Mouse (Mus musculus) ES-E14 (cell line): Measurements from ENCODE around the gene 1700008O03Rik. TPM values are rescaled to one million over a fixed set of nuclear protein-coding genes. Genes with fewer than 3 reads are reported as not detected.

Experiments used
- DNase-seq: peaks from one replicate; pipeline ENCODE4 v3.0.0-alpha.2; 2013; ENCODE audit warnings: low read depth, low spot score
- H3K27ac ChIP-seq: 2 replicates; pipeline ENCODE4 v1.5.1; 2012; ENCODE audit warnings: low read depth, mild to moderate bottlenecking, low read length, moderate library complexity, mixed read lengths; ENCODE audit not compliant: poor library complexity, insufficient read depth, severe bottlenecking
- H3K36me3 ChIP-seq: 2 replicates; pipeline ENCODE4 v1.6.1; 2012; ENCODE audit warnings: mild to moderate bottlenecking, low read length, moderate library complexity, mixed read lengths; ENCODE audit not compliant: control insufficient read depth, poor library complexity, insufficient read depth, severe bottlenecking
- H3K4me1 ChIP-seq, 2 experiments: fragments of 150-350 bp in 1 of 2; sonication (generic) in 1 of 2; 2 replicates each; pipeline ENCODE4 v1.6.1; 2012; ENCODE audit warnings: low read length in 2 of 2, mild to moderate bottlenecking in 1 of 2, mixed read lengths in 1 of 2; ENCODE audit not compliant: control insufficient read depth in 2 of 2, insufficient read depth in 2 of 2, poor library complexity in 1 of 2
- H3K4me3 ChIP-seq, 2 experiments: fragments of 150-350 bp in 1 of 2; sonication (generic) in 1 of 2; 2 replicates each; pipeline ENCODE4 v1.5.1; 2012; ENCODE audit warnings: low read length in 2 of 2, low read depth in 1 of 2, mild to moderate bottlenecking in 1 of 2, mixed read lengths in 1 of 2; ENCODE audit not compliant: insufficient read depth in 1 of 2, poor library complexity in 1 of 2, severe bottlenecking in 1 of 2
- H3K9ac ChIP-seq: 2 replicates; pipeline ENCODE4 v1.6.1; 2012; ENCODE audit warnings: low read depth, mild to moderate bottlenecking, low read length, mixed read lengths; ENCODE audit not compliant: poor library complexity, insufficient read depth, severe bottlenecking
- H3K9me3 ChIP-seq: fragments of 150-350 bp; sonication (generic); 2 replicates; pipeline ENCODE4 v1.6.1; 2012; ENCODE audit warnings: low read depth, mild to moderate bottlenecking, low read length; ENCODE audit not compliant: control insufficient read depth, insufficient read depth
- CHD2 ChIP-seq: IDR thresholded peaks from 2 replicates; pipeline ENCODE4 v1.6.1; 2014; ENCODE audit warnings: mild to moderate bottlenecking, low read depth, low read length, inconsistent platforms
- HCFC1 ChIP-seq: IDR thresholded peaks from 2 replicates; pipeline ENCODE4 v1.6.1; 2012; ENCODE audit warnings: low read length, inconsistent platforms, borderline replicate concordance; ENCODE audit not compliant: insufficient read depth
- MAFK ChIP-seq: IDR thresholded peaks from 2 replicates; pipeline ENCODE4 v1.6.1; 2014; ENCODE audit warnings: mild to moderate bottlenecking, low read depth, low read length, inconsistent platforms; ENCODE audit not compliant: insufficient read depth
- ZC3H11A ChIP-seq: IDR thresholded peaks from 2 replicates; pipeline ENCODE4 v1.6.1; 2012; ENCODE audit warnings: low read depth, mild to moderate bottlenecking, inconsistent platforms, low read length, borderline replicate concordance
- ZNF384 ChIP-seq: IDR thresholded peaks from 2 replicates; pipeline ENCODE4 v1.6.1; 2012; ENCODE audit warnings: low read depth, low read length, inconsistent platforms
- in situ Hi-C, 2 experiments: fragments of 600-800 bp; cut with MboI; formaldehyde crosslinking; loops; one replicate each; pipeline ENCODE4 v1.15.1; 2025; ENCODE audit warnings: low sequenced_read_pairs in 2 of 2, inconsistent platforms in 1 of 2; ENCODE audit not compliant: unreplicated experiment in 2 of 2
- total RNA-seq: library from RNA; depleted of rRNA; stranded (reverse); fragments of 300-350 nt; gene quantifications from 2 replicates; pipeline ENCODE4 v1.2.3, GENCODE M21; 2012

Gene 1700008O03Rik
- total RNA-seq, 1 experiment: 4.8 TPM

- no peak for DNase-seq
- Histone ChIP-seq H3K4me3 (peak overlapping the region; percentile 75 to 91), H3K36me3 (no peaks in the 10 kb centered on the region), H3K4me1 (peaks cover 1 to 25% of the 10 kb centered on the region in 2 experiments; a peak in 1 of 4 replicates), H3K9ac (peak overlapping the region; percentile 77), H3K27ac (no peak overlapping the region), H3K9me3 (no peaks in the 10 kb centered on the region)
- no peak for TF ChIP-seq HCFC1
- TF ChIP-seq ZC3H11A: no peak
- no peak for TF ChIP-seq MAFK
- TF ChIP-seq CHD2: no peak
- TF ChIP-seq ZNF384: no peak
- in situ Hi-C loops: no loop called here
Measured at GRCm38 (mm10) chr7:44360792-44361301, 24.8 kb downstream of the 1700008O03Rik start.

- peak; percentile 89 for DNase-seq
- H3K9me3 ChIP-seq: no peaks in the 10 kb centered on the region
- H3K9ac ChIP-seq: peak overlapping the region; percentile 77
- in situ Hi-C loops: loop anchor here in 1 of 2 experiments (10.0 kb wide), 1 partner anchor 95 kb away; the partner anchor contains the start of gene Gm15517
- TF ChIP-seq HCFC1: 0 out of 2 replicates have a peak, but pooled peaks have one; percentile 52
- TF ChIP-seq CHD2: no peak
- no peaks in the 10 kb centered on the region for H3K36me3 ChIP-seq
- peak overlapping the region; percentile 75 to 91 for H3K4me3 ChIP-seq
- peaks cover 2 to 25% of the 10 kb centered on the region in 2 experiments; a peak in 1 of 4 replicates for H3K4me1 ChIP-seq
- no peak overlapping the region for H3K27ac ChIP-seq
Measured at GRCm38 (mm10) chr7:44359908-44360672, 25.5 kb downstream of the 1700008O03Rik start.

- H3K9ac ChIP-seq: peak overlapping the region; percentile 22; the same call in 1 of the 2 replicates
- TF ChIP-seq MAFK (no peak), HCFC1 (no peak), CHD2 (no peak), ZNF384 (no peak), ZC3H11A (no peak)
- no peak overlapping the region for H3K27ac ChIP-seq
- in situ Hi-C loops: loop anchor here in 1 of 2 experiments (10.0 kb wide), 1 partner anchor 94 kb away; the partner anchor contains the start of gene Gm15517
- peak overlapping the region; percentile 48 to 54 for H3K4me3 ChIP-seq
- H3K4me1 ChIP-seq: peaks cover 2 to 26% of the 10 kb centered on the region in 2 experiments; a peak in 1 of 4 replicates
- H3K36me3 ChIP-seq: no peaks in the 10 kb centered on the region
- H3K9me3 ChIP-seq: no peaks in the 10 kb centered on the region
- DNase-seq: no peak
Measured at GRCm38 (mm10) chr7:44358886-44359654, 26.6 kb downstream of the 1700008O03Rik start.

GRCm38 (mm10) chr7:44358012-44358411, 27.6 kb downstream of the 1700008O03Rik start:
- in situ Hi-C loops: loop anchor here in 1 of 2 experiments (10.0 kb wide), 1 partner anchor 93 kb away; the partner anchor contains the start of gene Gm15517
- no peak overlapping the region for H3K9ac ChIP-seq
- peaks cover 2 to 32% of the 10 kb centered on the region in 2 experiments; a peak in 1 of 4 replicates for H3K4me1 ChIP-seq
- no peak for DNase-seq
- H3K9me3 ChIP-seq: no peaks in the 10 kb centered on the region
- H3K27ac ChIP-seq: no peak overlapping the region
- TF ChIP-seq ZC3H11A (no peak), HCFC1 (no peak), ZNF384 (no peak), MAFK (no peak), CHD2 (no peak)
- no peak overlapping the region for H3K4me3 ChIP-seq
- no peaks in the 10 kb centered on the region for H3K36me3 ChIP-seq
